Mouse (Mus musculus) brain, embryonic 14.5 days (tissue): Measurements from ENCODE around the gene Rgs7bp.

ENCODE experiments used
- CTCF ChIP-seq: fragments of 200-500 bp; IDR thresholded peaks from 2 replicates; pipeline ENCODE4 v1.5.1; 2012; ENCODE audit warnings: inconsistent platforms, mild to moderate bottlenecking, moderate library complexity, borderline replicate concordance; ENCODE audit not compliant: insufficient read depth, insufficient read length; ENCODE audit errors: extremely low read depth
- POLR2A ChIP-seq: fragments of 200-500 bp; IDR thresholded peaks from 2 replicates; pipeline ENCODE4 v1.6.1; 2012; ENCODE audit warnings: mild to moderate bottlenecking, inconsistent platforms, borderline replicate concordance; ENCODE audit not compliant: poor library complexity, insufficient read depth, insufficient read length, severe bottlenecking; ENCODE audit errors: extremely low read depth

DNA sequence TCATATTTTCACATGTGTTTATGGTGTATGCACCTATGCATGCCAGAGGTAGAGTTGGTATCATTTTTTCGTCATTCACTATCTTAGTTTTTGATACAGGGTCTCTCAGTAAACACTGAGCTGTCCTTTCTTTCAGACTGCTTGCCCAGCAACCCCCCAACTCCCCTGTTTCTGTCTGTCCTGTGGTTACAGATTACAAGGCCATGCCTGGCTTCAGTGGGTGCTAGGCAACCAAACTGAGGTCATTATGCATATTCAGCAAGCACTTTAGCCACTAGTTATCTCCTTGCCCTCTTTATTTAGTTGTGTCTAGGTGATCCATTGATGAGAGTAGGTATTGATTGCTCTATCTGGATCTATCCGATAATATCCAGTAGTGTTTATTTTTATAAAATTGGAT lies 41.6 kb upstream of the Rgs7bp start:
- no peak for TF ChIP-seq POLR2A
- no peak for TF ChIP-seq CTCF
